Mouse (Mus musculus) midbrain, embryonic 11.5 days (tissue): Measurements from ENCODE around the gene Slc44a1. TPM values are rescaled to one million over a fixed set of nuclear protein-coding genes. Genes with fewer than 3 reads are reported as not detected.

Experiments
- ATAC-seq: fragments of 200-750 bp; cut with Nextera tagmentation; 2 replicates; pipeline ENCODE4 v1.8.0; 2017; ENCODE audit warnings: moderate TSS enrichment, moderate library complexity; ENCODE audit not compliant: low FRiP score
- DNase-seq: peaks from one replicate; pipeline ENCODE4 v3.0.0; 2015; ENCODE audit warnings: low spot score; ENCODE audit errors: missing footprints
- H3K27ac ChIP-seq: fragments of 300-500 bp; sonication (generic); 2 replicates; pipeline ENCODE4 v1.5.1; 2014; ENCODE audit warnings: low read depth, low read length
- H3K27me3 ChIP-seq: fragments of 300-500 bp; sonication (generic); 2 replicates; pipeline ENCODE4 v1.6.1; 2014; ENCODE audit warnings: mild to moderate bottlenecking, low read length, moderate library complexity, mixed read lengths; ENCODE audit not compliant: control insufficient read depth, insufficient read depth
- H3K36me3 ChIP-seq: fragments of 300-500 bp; sonication (generic); 2 replicates; pipeline ENCODE4 v1.6.1; 2014; ENCODE audit warnings: mild to moderate bottlenecking, low read length, moderate library complexity, mixed read lengths; ENCODE audit not compliant: control insufficient read depth, insufficient read depth
- H3K4me1 ChIP-seq: fragments of 300-500 bp; sonication (generic); 2 replicates; pipeline ENCODE4 v1.6.1; 2014; ENCODE audit warnings: low read length; ENCODE audit not compliant: control insufficient read depth, insufficient read depth
- H3K4me2 ChIP-seq: fragments of 300-500 bp; sonication (generic); 2 replicates; pipeline ENCODE4 v1.6.1; 2014; ENCODE audit warnings: mild to moderate bottlenecking, moderate library complexity
- H3K4me3 ChIP-seq: fragments of 300-500 bp; sonication (generic); 2 replicates; pipeline ENCODE4 v1.5.1; 2014; ENCODE audit warnings: low read depth, low read length
- H3K9ac ChIP-seq: fragments of 300-500 bp; sonication (generic); 2 replicates; pipeline ENCODE4 v1.6.1; 2014; ENCODE audit warnings: low read length
- H3K9me3 ChIP-seq: fragments of 300-500 bp; sonication (generic); 2 replicates; pipeline ENCODE4 v1.6.1; 2016; ENCODE audit warnings: low read length; ENCODE audit not compliant: control insufficient read depth
- WGBS: fragments of 180-500 bp; shearing (Covaris S2); extraction: QIAGEN DNeasy Blood & Tissue Kit; methylation state at CpG from one replicate; pipeline ENCODE4 v1.1.7; 2014; 5-methylcytosine and 5-hydroxymethylcytosine counted together
- polyA plus RNA-seq: library from polyadenylated mRNA; unstranded; fragments of >200 nt; fragmentation: Nextera tagmentation; extraction: Ambion mirVana; gene quantifications from 2 replicates; pipeline ENCODE4 v1.2.1, GENCODE M21; 2014

Gene Slc44a1
- 15.6 and 16.8 TPM in 2 replicates for polyA plus RNA-seq

GRCm38 (mm10) chr4:53440010-53440815 lies at the start of gene Slc44a1:
Gene Slc44a1, plus strand, starts transcription at chr4:53440413.
- H3K4me2 ChIP-seq = peak within 1 kb of the TSS; percentile 100
- peaks cover 15% of the 10 kb centered on the region for H3K4me1 ChIP-seq
- ATAC-seq (peak; percentile 97), DNase-seq (peak; percentile 98)
- H3K27ac ChIP-seq = peak within 1 kb of the TSS; percentile 60; the same call in 1 of the 2 replicates
- under 1% methylated on average over 68 of the region's 122 CpGs for WGBS
- H3K27me3 ChIP-seq = peaks cover 10% of the 10 kb centered on the region
- peak within 1 kb of the TSS; percentile 77 for H3K9ac ChIP-seq
- no peaks in the 10 kb centered on the region for H3K36me3 ChIP-seq
- H3K4me3 ChIP-seq = peak within 1 kb of the TSS; percentile 82
- no peaks in the 10 kb centered on the region for H3K9me3 ChIP-seq

DNA sequence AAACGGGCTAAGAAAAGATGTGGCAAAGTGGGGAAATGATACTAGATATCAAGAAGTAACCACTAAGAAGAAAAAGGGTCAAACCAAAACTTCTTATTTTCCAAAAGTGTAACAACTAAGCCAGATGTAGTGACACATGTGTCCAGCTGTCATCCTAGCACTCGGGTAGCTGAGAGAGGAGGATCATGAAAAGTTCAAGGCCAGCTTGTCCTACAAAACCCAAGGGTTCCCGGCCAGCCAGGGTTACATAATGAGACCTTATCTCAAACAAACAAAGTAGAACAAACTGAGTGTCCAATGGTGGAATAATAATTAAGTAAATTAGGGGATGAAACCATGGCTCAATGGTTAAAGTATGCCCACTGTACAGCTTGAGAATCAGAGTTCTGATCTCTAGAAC lies 45.2 kb upstream of the Slc44a1 start:
- DNase-seq (no peak), ATAC-seq (no peak)
- Histone ChIP-seq H3K9me3 (no peaks in the 10 kb centered on the region), H3K27me3 (no peaks in the 10 kb centered on the region), H3K27ac (no peak overlapping the region), H3K9ac (no peak overlapping the region), H3K4me1 (no peaks in the 10 kb centered on the region), H3K4me2 (no peak overlapping the region), H3K4me3 (no peak overlapping the region), H3K36me3 (no peaks in the 10 kb centered on the region)
- 85% methylated on average over 3 of the region's 3 CpGs for WGBS

- no peaks in the 10 kb centered on the region for H3K27me3 ChIP-seq
- no peaks in the 10 kb centered on the region for H3K36me3 ChIP-seq
- H3K9ac ChIP-seq = no peak overlapping the region
- WGBS = 83% methylated on average over 11 of the region's 11 CpGs
- H3K4me3 ChIP-seq = no peak overlapping the region
- H3K27ac ChIP-seq = no peak overlapping the region
- H3K4me1 ChIP-seq = no peaks in the 10 kb centered on the region
- no peaks in the 10 kb centered on the region for H3K9me3 ChIP-seq
- ATAC-seq (no peak), DNase-seq (no peak)
- H3K4me2 ChIP-seq = no peak overlapping the region
Observed at GRCm38 (mm10) chr4:53396623-53397192, 43.5 kb upstream of the Slc44a1 start.

- no peaks in the 10 kb centered on the region for H3K4me1 ChIP-seq
- ATAC-seq = no peak
- H3K9ac ChIP-seq = no peak overlapping the region
- no peak for DNase-seq
- no peaks in the 10 kb centered on the region for H3K36me3 ChIP-seq
- H3K4me2 ChIP-seq = no peak overlapping the region
- WGBS = 77% methylated on average over 4 of the region's 4 CpGs
- no peak overlapping the region for H3K4me3 ChIP-seq
- no peaks in the 10 kb centered on the region for H3K9me3 ChIP-seq
- no peak overlapping the region for H3K27ac ChIP-seq
- no peaks in the 10 kb centered on the region for H3K27me3 ChIP-seq
Observed at GRCm38 (mm10) chr4:53397280-53398117, 42.7 kb upstream of the Slc44a1 start.

GRCm38 (mm10) chr4:53398561-53398960 lies 41.7 kb upstream of the Slc44a1 start:
- Histone ChIP-seq H3K4me3 (no peak overlapping the region), H3K4me1 (no peaks in the 10 kb centered on the region), H3K27ac (no peak overlapping the region), H3K9ac (no peak overlapping the region), H3K4me2 (no peak overlapping the region), H3K36me3 (no peaks in the 10 kb centered on the region), H3K9me3 (no peaks in the 10 kb centered on the region), H3K27me3 (no peaks in the 10 kb centered on the region)
- 76% methylated on average over 5 of the region's 5 CpGs for WGBS
- no peak for DNase-seq
- no peak for ATAC-seq

DNA sequence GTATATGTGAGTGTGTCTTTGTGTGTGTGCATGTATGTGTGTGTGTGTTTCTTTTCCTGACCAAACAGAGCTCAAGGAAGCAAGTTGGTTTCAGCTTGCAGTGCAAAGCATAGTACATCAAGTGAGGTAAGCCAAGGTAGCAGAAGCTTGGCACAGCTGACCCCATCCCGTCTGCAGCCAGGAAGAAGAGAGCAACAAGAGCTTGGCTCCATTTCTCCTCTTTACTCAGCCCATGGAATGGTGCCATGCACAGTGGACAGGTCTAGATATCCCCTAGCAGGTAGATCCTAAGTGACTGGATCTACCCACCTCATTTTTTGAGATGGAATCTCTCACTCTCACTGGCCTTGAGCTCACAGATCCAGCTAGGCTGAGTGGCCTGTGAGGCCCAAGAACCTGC lies 40.8 kb upstream of the Slc44a1 start:
- no peaks in the 10 kb centered on the region for H3K9me3 ChIP-seq
- ATAC-seq = no peak
- H3K4me3 ChIP-seq = no peak overlapping the region
- WGBS = 71% methylated on average over 1 of the region's 1 CpGs
- no peaks in the 10 kb centered on the region for H3K4me1 ChIP-seq
- no peak for DNase-seq
- H3K27ac ChIP-seq = no peak overlapping the region
- H3K36me3 ChIP-seq = no peaks in the 10 kb centered on the region
- H3K27me3 ChIP-seq = no peaks in the 10 kb centered on the region
- no peak overlapping the region for H3K9ac ChIP-seq
- H3K4me2 ChIP-seq = no peak overlapping the region

- ATAC-seq (no peak), DNase-seq (no peak)
- WGBS = 96% methylated on average over 12 of the region's 12 CpGs
- Histone ChIP-seq H3K9ac (no peak overlapping the region), H3K4me2 (no peak overlapping the region), H3K4me3 (no peak overlapping the region), H3K27ac (no peak overlapping the region), H3K9me3 (no peaks in the 10 kb centered on the region), H3K4me1 (no peaks in the 10 kb centered on the region), H3K36me3 (no peaks in the 10 kb centered on the region), H3K27me3 (no peaks in the 10 kb centered on the region)
Observed at GRCm38 (mm10) chr4:53403386-53403785, 36.8 kb upstream of the Slc44a1 start.

DNA sequence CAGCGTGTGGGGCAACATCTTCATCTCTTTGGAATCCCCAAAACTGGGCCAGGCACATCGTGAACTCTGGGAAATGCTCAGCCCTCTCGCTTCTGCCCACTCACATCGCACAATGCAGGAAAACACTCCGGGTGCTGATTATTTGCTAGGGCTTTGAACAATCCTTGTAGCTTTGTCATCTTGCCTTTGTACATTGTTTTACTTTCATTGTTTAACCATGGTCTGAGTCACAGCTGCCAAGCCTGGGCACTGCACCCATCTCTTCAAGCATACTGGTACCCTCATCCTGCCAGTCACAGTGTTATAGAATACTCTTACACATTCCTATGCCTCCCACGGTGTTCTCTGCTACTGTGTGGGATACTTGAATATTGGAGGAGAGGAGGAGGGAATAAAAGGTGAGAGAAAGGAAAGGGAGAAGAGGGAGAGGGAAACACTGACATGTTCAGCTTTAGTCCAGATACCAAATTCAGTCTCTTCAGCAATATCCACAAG lies 35.7 kb upstream of the Slc44a1 start:
- Histone ChIP-seq H3K36me3 (no peaks in the 10 kb centered on the region), H3K9ac (no peak overlapping the region), H3K27me3 (no peaks in the 10 kb centered on the region), H3K9me3 (no peaks in the 10 kb centered on the region), H3K4me1 (no peaks in the 10 kb centered on the region), H3K27ac (no peak overlapping the region), H3K4me3 (no peak overlapping the region), H3K4me2 (no peak overlapping the region)
- 90% methylated on average over 6 of the region's 6 CpGs for WGBS
- ATAC-seq = no peak
- DNase-seq = no peak

GRCm38 (mm10) chr4:53406866-53407265 lies 33.3 kb upstream of the Slc44a1 start:
- Histone ChIP-seq H3K4me1 (no peaks in the 10 kb centered on the region), H3K9ac (no peak overlapping the region), H3K36me3 (no peaks in the 10 kb centered on the region), H3K9me3 (no peaks in the 10 kb centered on the region), H3K27ac (no peak overlapping the region), H3K27me3 (no peaks in the 10 kb centered on the region), H3K4me3 (no peak overlapping the region), H3K4me2 (no peak overlapping the region)
- DNase-seq (no peak), ATAC-seq (no peak)
